Mouse (Mus musculus): ENCODE data around the gene Trim47. TPM values are rescaled to one million over a fixed set of nuclear protein-coding genes. Genes with fewer than 3 reads are reported as not detected.
A peak's percentile ranks its signal among the peaks of the same experiment; 100 is the strongest.

The Trim47 gene
- total and polyA plus RNA-seq, 2 experiments from 2014 or later = 9.0 to 16.8 TPM

GRCm38 (mm10) chr11:116169214-116169613 is 42.2 kb upstream of the Trim47 start:
- DNase-seq (ENCODE audit: low spot score) (no peak), ATAC-seq (ENCODE audit: low FRiP score) (no peak)
- Histone ChIP-seq H3K9me3 (ENCODE audit: low read length) (no peaks in the 10 kb centered on the region), H3K9ac (replicated peaks; ENCODE audit: low read length, poor library complexity, severe bottlenecking) (no peak overlapping the region), H3K4me1 (ENCODE audit: insufficient read depth, low read length) (peaks cover 3% of the 10 kb centered on the region; the same call in 1 of the 2 replicates), H3K27me3 (ENCODE audit: insufficient read depth, low read length) (no peaks in the 10 kb centered on the region), H3K36me3 (ENCODE audit: insufficient read depth, low read length) (peaks cover 31% of the 10 kb centered on the region), H3K4me2 (ENCODE audit: low read depth, low read length, poor library complexity, severe bottlenecking) (no peak overlapping the region), H3K4me3 (ENCODE audit: low read depth, low read length) (no peak overlapping the region), H3K27ac (ENCODE audit: low read depth, low read length) (no peak overlapping the region)
- TF ChIP-seq CTCF (IDR thresholded peaks at IDR 0.05) = no peak
- WGBS = 92% methylated on average over 3 of the region's 3 CpGs

- DNase-seq (ENCODE audit: low spot score) (peak; percentile 99), ATAC-seq (ENCODE audit: low FRiP score) (peak; percentile 95)
- Histone ChIP-seq H3K4me3 (ENCODE audit: low read depth, low read length) (peak within 1 kb of the TSS; percentile 44), H3K9ac (replicated peaks; ENCODE audit: low read length, poor library complexity, severe bottlenecking) (peak within 1 kb of the TSS; percentile 57), H3K36me3 (ENCODE audit: insufficient read depth, low read length) (peaks cover 24% of the 10 kb centered on the region), H3K4me1 (ENCODE audit: insufficient read depth, low read length) (peaks cover 3% of the 10 kb centered on the region; the same call in 1 of the 2 replicates), H3K4me2 (ENCODE audit: low read depth, low read length, poor library complexity, severe bottlenecking) (peak within 1 kb of the TSS; percentile 72), H3K27me3 (ENCODE audit: insufficient read depth, low read length) (no peaks in the 10 kb centered on the region), H3K27ac (ENCODE audit: low read depth, low read length) (peak within 1 kb of the TSS; percentile 84), H3K9me3 (ENCODE audit: low read length) (no peaks in the 10 kb centered on the region)
- WGBS = under 1% methylated on average over 40 of the region's 40 CpGs
- peak; percentile 17; the same call in 1 of the 2 replicates for TF ChIP-seq CTCF (IDR thresholded peaks at IDR 0.05)
Observed at GRCm38 (mm10) chr11:116167884-116168439, 41.0 kb upstream of the Trim47 start, which contains the start of gene Fbf1. Gene Fbf1, minus strand, starts transcription at chr11:116168166.

GRCm38 (mm10) chr11:116167232-116167631 is 40.2 kb upstream of the Trim47 start:
- H3K4me3 ChIP-seq (ENCODE audit: low read depth, low read length) = peak overlapping the region; percentile 44
- H3K27me3 ChIP-seq (ENCODE audit: insufficient read depth, low read length) = no peaks in the 10 kb centered on the region
- no peaks in the 10 kb centered on the region for H3K9me3 ChIP-seq (ENCODE audit: low read length)
- no peak for ATAC-seq (ENCODE audit: low FRiP score)
- no peak for DNase-seq (ENCODE audit: low spot score)
- H3K36me3 ChIP-seq (ENCODE audit: insufficient read depth, low read length) = peaks cover 18% of the 10 kb centered on the region
- H3K4me2 ChIP-seq (ENCODE audit: low read depth, low read length, poor library complexity, severe bottlenecking) = peak overlapping the region; percentile 72
- peak overlapping the region; percentile 57 for H3K9ac ChIP-seq (replicated peaks; ENCODE audit: low read length, poor library complexity, severe bottlenecking)
- WGBS = 5% methylated on average over 6 of the region's 6 CpGs
- H3K27ac ChIP-seq (ENCODE audit: low read depth, low read length) = peak overlapping the region; percentile 84
- TF ChIP-seq CTCF (IDR thresholded peaks at IDR 0.05) = no peak
- H3K4me1 ChIP-seq (ENCODE audit: insufficient read depth, low read length) = peaks cover 3% of the 10 kb centered on the region; the same call in 1 of the 2 replicates

DNA sequence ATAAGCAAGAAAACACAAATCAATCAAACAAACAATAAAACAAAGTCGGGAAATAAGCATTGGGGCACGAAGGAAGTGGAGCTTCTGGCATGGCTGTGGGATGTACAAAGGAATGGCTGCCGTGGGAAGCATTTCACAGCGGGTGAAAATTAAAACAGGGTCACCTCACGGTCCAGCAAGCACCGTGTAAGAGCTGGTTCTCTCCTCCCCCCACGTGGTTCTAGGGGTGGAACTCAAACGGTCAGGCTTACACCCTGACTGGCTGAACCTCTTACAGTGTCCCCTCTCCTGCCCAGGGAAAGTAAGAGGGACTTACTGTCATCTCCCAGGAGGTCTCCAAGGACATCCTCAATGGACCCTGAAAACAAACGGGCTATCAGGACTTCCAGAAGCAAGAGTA is 36.0 kb upstream of the Trim47 start:
- WGBS = 29% methylated on average over 9 of the region's 9 CpGs
- DNase-seq (ENCODE audit: low spot score) = no peak
- Histone ChIP-seq H3K27me3 (ENCODE audit: insufficient read depth, low read length) (no peaks in the 10 kb centered on the region), H3K4me2 (ENCODE audit: low read depth, low read length, poor library complexity, severe bottlenecking) (no peak overlapping the region), H3K9me3 (ENCODE audit: low read length) (no peaks in the 10 kb centered on the region), H3K27ac (ENCODE audit: low read depth, low read length) (no peak overlapping the region), H3K4me3 (ENCODE audit: low read depth, low read length) (no peak overlapping the region), H3K9ac (replicated peaks; ENCODE audit: low read length, poor library complexity, severe bottlenecking) (no peak overlapping the region), H3K4me1 (ENCODE audit: insufficient read depth, low read length) (peaks cover 3% of the 10 kb centered on the region; the same call in 1 of the 2 replicates), H3K36me3 (ENCODE audit: insufficient read depth, low read length) (peaks cover 26% of the 10 kb centered on the region)
- TF ChIP-seq CTCF (IDR thresholded peaks at IDR 0.05) = no peak
- no peak for ATAC-seq (ENCODE audit: low FRiP score)

- peaks cover 31% of the 10 kb centered on the region for H3K36me3 ChIP-seq (ENCODE audit: insufficient read depth, low read length)
- DNase-seq (ENCODE audit: low spot score) (no peak), ATAC-seq (ENCODE audit: low FRiP score) (no peak)
- 66% methylated on average over 10 of the region's 10 CpGs for WGBS
- H3K4me1 ChIP-seq (ENCODE audit: insufficient read depth, low read length) = peaks cover 3% of the 10 kb centered on the region; the same call in 1 of the 2 replicates
- no peaks in the 10 kb centered on the region for H3K9me3 ChIP-seq (ENCODE audit: low read length)
- no peak for TF ChIP-seq CTCF (IDR thresholded peaks at IDR 0.05)
- H3K4me3 ChIP-seq (ENCODE audit: low read depth, low read length) = no peak overlapping the region
- H3K4me2 ChIP-seq (ENCODE audit: low read depth, low read length, poor library complexity, severe bottlenecking) = no peak overlapping the region
- H3K27ac ChIP-seq (ENCODE audit: low read depth, low read length) = no peak overlapping the region
- H3K27me3 ChIP-seq (ENCODE audit: insufficient read depth, low read length) = no peaks in the 10 kb centered on the region
- no peak overlapping the region for H3K9ac ChIP-seq (replicated peaks; ENCODE audit: low read length, poor library complexity, severe bottlenecking)
Observed at GRCm38 (mm10) chr11:116162146-116162545, 35.1 kb upstream of the Trim47 start.

DNA sequence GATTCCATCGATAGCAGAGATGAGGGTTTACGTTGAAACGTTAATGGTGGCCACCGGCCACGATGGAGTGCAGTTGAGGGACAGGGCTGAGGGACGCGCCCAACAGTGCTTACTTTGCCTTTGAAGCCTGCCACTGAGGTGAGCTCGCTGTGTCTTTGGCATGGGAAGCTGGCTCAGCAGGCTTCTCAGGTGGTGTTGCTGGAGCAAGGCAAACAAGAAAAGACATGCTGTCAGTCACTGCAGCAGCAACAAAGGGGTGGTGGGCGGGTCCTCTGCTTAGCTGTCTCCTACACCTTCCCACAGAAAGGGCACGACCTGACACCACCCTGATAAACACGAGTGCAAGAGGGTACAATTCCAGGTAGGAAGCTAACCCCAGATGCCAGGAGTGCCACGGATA is 34.3 kb upstream of the Trim47 start:
- H3K27ac ChIP-seq (ENCODE audit: low read depth, low read length) = no peak overlapping the region
- no peak for ATAC-seq (ENCODE audit: low FRiP score)
- no peak overlapping the region for H3K4me3 ChIP-seq (ENCODE audit: low read depth, low read length)
- no peaks in the 10 kb centered on the region for H3K4me1 ChIP-seq (ENCODE audit: insufficient read depth, low read length)
- no peak overlapping the region for H3K9ac ChIP-seq (replicated peaks; ENCODE audit: low read length, poor library complexity, severe bottlenecking)
- H3K9me3 ChIP-seq (ENCODE audit: low read length) = no peaks in the 10 kb centered on the region
- TF ChIP-seq CTCF (IDR thresholded peaks at IDR 0.05) = no peak
- WGBS = 72% methylated on average over 12 of the region's 12 CpGs
- H3K4me2 ChIP-seq (ENCODE audit: low read depth, low read length, poor library complexity, severe bottlenecking) = no peak overlapping the region
- peaks cover 31% of the 10 kb centered on the region for H3K36me3 ChIP-seq (ENCODE audit: insufficient read depth, low read length)
- H3K27me3 ChIP-seq (ENCODE audit: insufficient read depth, low read length) = no peaks in the 10 kb centered on the region
- DNase-seq (ENCODE audit: low spot score) = no peak

All from midbrain, postnatal 0 days (tissue).